Mouse (Mus musculus) c-Kit-negative CD71-positive TER-119-positive erythroid progenitor cells, embryonic 14.5 days (primary cell): ENCODE results near the gene Gm20906.
"Not testable (repeated sequence)": the region's sequence is repeated elsewhere in the genome, so short reads cannot be mapped to it uniquely, and the experiment has no call there.

Experiments
- DNase-seq: peaks from one replicate; pipeline ENCODE4 v3.0.0-alpha.2; 2013; ENCODE audit warnings: low read depth, low spot score

The Gm20906 gene

DNA sequence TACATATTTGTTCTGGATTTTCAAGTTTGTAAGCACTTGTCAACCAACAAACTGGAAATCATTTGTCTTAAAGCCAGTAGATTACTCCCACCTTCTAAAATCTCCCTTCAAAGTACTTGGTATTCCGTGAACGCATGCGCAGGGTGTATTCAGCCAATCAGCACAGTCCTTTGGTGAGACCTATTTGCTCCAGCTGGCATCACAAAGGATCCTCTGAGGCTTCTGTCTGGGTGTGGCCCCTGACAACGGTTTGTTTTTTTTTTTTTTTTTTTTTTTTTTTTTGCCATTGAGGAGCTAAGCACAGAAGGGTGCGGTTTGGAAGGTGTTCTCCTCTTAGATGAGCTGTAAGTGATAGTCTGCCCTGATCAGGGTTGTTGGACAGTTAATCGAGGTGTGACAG lies at the start of gene Gm20906:
Gm20906 (plus strand) TSS at position 301 of the 400 bp plus-strand sequence.
- DNase-seq = not testable (repeated sequence)
